14 mouse cellular contexts compared by ENCODE assay signal in genomic region chr16:32728240-32728639, GRCm38 (mm10). TPM values are rescaled to one million over a fixed set of nuclear protein-coding genes. Genes with fewer than 3 reads are reported as not detected.
DNase-seq lines count a peak whose midpoint lies in the region; ATAC-seq lines count a peak whose summit lies in the region.
"Had no signal": no experiment of that assay in that cellular context is flagged by ENCODE, and none has a peak within 500 bp of the region (broad histone marks: within the 10 kb centered on the region; RNA-seq: fewer than 3 reads in every experiment).

No protein-coding gene starts in this region.

- no peak for ATAC-seq in megakaryocyte, adult 5-6 weeks (ENCODE audit: poor library complexity, severe bottlenecking)
- ATAC-seq: hindbrain, postnatal 0 days had no signal

- DNase-seq in kidney, adult 11 months = peak; percentile 67
- DNase-seq in kidney, postnatal 4 days = no peak
- DNase-seq in 3134 (ENCODE audit: extremely low read depth, insufficient read length, low spot score) = peak; percentile 55
- peak; percentile 49 for DNase-seq in fibroblast of lung, adult 2 months (ENCODE audit: low read depth)
- peak; percentile 44 to 66 for DNase-seq in kidney, postnatal 25 days
- DNase-seq in cerebellum, postnatal 36 days = no peak
- DNase-seq in cerebellum, postnatal 14 days = no peak
- DNase-seq: liver, embryonic 13.5 days; lung, postnatal 10 days; spleen, adult 18-20 months; thymus, postnatal 25 days had no signal

RNA-seq across cellular contexts. Expression of gene Muc4, which starts 7.4 kb away (rescaled TPM):
- not detected in 2 replicates for total RNA-seq in megakaryocyte, adult 5-6 weeks (2015)
- total RNA-seq in megakaryocyte, adult 5-6 weeks (2017) = not detected in 2 replicates
- total RNA-seq: common myeloid progenitor, adult 5-6 weeks; hindbrain, postnatal 0 days had no signal

Comparison
In these comparisons a context has a peak if more than half of its experiments do, and no peak if none do; other contexts are left out.
1. DNase-seq: peak in kidney, adult 11 months (single experiment), 3134 (single experiment), fibroblast of lung, adult 2 months (single experiment) and kidney, postnatal 25 days (2 of 2); none in kidney, postnatal 4 days (0 of 2), cerebellum, postnatal 36 days (0 of 2) and cerebellum, postnatal 14 days (0 of 2).